Mouse (Mus musculus) liver, embryonic 11.5 days (tissue): ENCODE measurements around the gene Fcna. TPM values are rescaled to one million over a fixed set of nuclear protein-coding genes. Genes with fewer than 3 reads are reported as not detected.

Experiments
- ATAC-seq: fragments of 200-750 bp; cut with Nextera tagmentation; replicated peaks from 2 replicates; pipeline ENCODE4 v1.8.0; 2017; ENCODE audit warnings: moderate number of reproducible peaks, mild to moderate bottlenecking, moderate TSS enrichment, moderate library complexity; ENCODE audit not compliant: low FRiP score
- DNase-seq: peaks from one replicate; pipeline ENCODE4 v3.0.0-alpha.2; 2017; ENCODE audit warnings: low spot score
- H3K27ac ChIP-seq: fragments of 300-500 bp; sonication (generic); 2 replicates; pipeline ENCODE4 v1.5.1; 2014; ENCODE audit warnings: mild to moderate bottlenecking, low read depth, low read length, control low read depth
- H3K27me3 ChIP-seq: fragments of 300-500 bp; sonication (generic); replicated peaks from 2 replicates; pipeline ENCODE4 v1.6.1; 2014; ENCODE audit warnings: low read length, mixed read lengths; ENCODE audit not compliant: control insufficient read depth, insufficient read depth
- H3K36me3 ChIP-seq: fragments of 300-500 bp; sonication (generic); 2 replicates; pipeline ENCODE4 v1.6.1; 2014; ENCODE audit warnings: mild to moderate bottlenecking, low read length, moderate library complexity, mixed read lengths; ENCODE audit not compliant: control insufficient read depth, insufficient read depth
- H3K4me1 ChIP-seq: fragments of 300-500 bp; sonication (generic); replicated peaks from 2 replicates; pipeline ENCODE4 v1.6.1; 2014; ENCODE audit warnings: low read length, mixed read lengths; ENCODE audit not compliant: control insufficient read depth, insufficient read depth
- H3K4me2 ChIP-seq: fragments of 300-500 bp; sonication (generic); 2 replicates; pipeline ENCODE4 v1.6.1; 2014; ENCODE audit warnings: mild to moderate bottlenecking, control low read depth, moderate library complexity
- H3K4me3 ChIP-seq: fragments of 300-500 bp; sonication (generic); 2 replicates; pipeline ENCODE4 v1.5.1; 2014; ENCODE audit warnings: low read depth, low read length, control low read depth
- H3K9ac ChIP-seq: fragments of 300-500 bp; sonication (generic); 2 replicates; pipeline ENCODE4 v1.6.1; 2014; ENCODE audit warnings: low read depth, low read length, control low read depth
- H3K9me3 ChIP-seq: fragments of 300-500 bp; sonication (generic); 2 replicates; pipeline ENCODE4 v1.6.1; 2016; ENCODE audit warnings: low read length, inconsistent platforms, mixed read lengths; ENCODE audit not compliant: control insufficient read depth
- WGBS: fragments of 180-500 bp; shearing (Covaris S2); extraction: QIAGEN DNeasy Blood & Tissue Kit; methylation state at CpG from one replicate; pipeline ENCODE4 v1.1.7; 2014; 5-methylcytosine and 5-hydroxymethylcytosine counted together
- polyA plus RNA-seq: library from polyadenylated mRNA; unstranded; fragments of >200 nt; fragmentation: Nextera tagmentation; extraction: Ambion mirVana; gene quantifications from 2 replicates; pipeline ENCODE4 v1.2.1, GENCODE M21; 2014

The Fcna gene
- polyA plus RNA-seq, 1 experiment from 2014 or later = 33.4 TPM

DNA sequence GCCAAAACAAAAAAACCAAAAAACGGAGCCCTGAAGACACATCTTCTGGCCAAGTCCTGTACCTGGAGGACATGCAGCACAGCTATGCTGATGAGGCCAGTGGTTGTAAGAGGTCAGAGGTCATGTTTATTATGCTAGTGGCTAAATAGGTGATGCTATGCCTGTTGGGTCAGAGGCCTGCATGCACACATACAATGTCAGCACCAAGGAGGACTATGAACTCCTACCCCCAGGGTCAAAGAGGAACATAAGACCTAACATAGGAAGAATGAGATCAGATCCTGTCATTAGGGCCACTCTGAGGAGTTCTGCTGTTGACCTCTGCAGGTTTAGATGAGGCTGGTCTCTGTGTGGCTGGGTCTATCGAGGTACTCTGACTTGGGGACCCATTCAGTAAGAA lies 27.8 kb downstream of the Fcna start:
- Histone ChIP-seq H3K4me3 (no peak overlapping the region), H3K9me3 (no peaks in the 10 kb centered on the region), H3K36me3 (peaks cover 56% of the 10 kb centered on the region), H3K27ac (no peak overlapping the region), H3K9ac (no peak overlapping the region), H3K4me1 (no peaks in the 10 kb centered on the region), H3K4me2 (no peak overlapping the region), H3K27me3 (no peaks in the 10 kb centered on the region)
- ATAC-seq (no peak; the same call in 1 of the 2 replicates), DNase-seq (no peak)
- 84% methylated on average over 2 of the region's 2 CpGs for WGBS

DNA sequence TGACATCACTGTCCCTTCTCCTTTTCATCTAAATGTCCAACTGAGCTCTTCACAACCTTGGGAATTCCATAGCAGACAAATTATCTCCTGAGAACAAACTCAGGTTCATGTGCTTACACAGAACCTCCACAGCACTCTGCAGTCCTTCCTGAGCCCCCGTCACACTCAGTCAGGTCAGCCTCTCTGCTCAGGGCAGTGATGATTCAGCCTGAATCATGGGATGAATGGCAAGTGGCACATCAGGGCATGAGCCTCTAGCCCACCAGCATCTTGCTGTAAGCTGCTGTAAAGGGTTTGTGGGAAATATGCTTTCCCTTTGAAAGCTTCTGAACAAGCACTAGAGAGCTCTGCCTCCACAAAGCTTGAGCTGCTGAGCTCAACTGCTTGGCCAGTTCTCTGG lies 29.1 kb downstream of the Fcna start:
- no peak overlapping the region for H3K4me2 ChIP-seq
- no peak overlapping the region for H3K9ac ChIP-seq
- H3K27ac ChIP-seq = no peak overlapping the region
- no peak for DNase-seq
- 84% methylated on average over 1 of the region's 1 CpGs for WGBS
- H3K36me3 ChIP-seq = peaks cover 61% of the 10 kb centered on the region
- no peak overlapping the region for H3K4me3 ChIP-seq
- no peaks in the 10 kb centered on the region for H3K4me1 ChIP-seq
- no peak for ATAC-seq
- H3K27me3 ChIP-seq = no peaks in the 10 kb centered on the region
- H3K9me3 ChIP-seq = no peaks in the 10 kb centered on the region

DNA sequence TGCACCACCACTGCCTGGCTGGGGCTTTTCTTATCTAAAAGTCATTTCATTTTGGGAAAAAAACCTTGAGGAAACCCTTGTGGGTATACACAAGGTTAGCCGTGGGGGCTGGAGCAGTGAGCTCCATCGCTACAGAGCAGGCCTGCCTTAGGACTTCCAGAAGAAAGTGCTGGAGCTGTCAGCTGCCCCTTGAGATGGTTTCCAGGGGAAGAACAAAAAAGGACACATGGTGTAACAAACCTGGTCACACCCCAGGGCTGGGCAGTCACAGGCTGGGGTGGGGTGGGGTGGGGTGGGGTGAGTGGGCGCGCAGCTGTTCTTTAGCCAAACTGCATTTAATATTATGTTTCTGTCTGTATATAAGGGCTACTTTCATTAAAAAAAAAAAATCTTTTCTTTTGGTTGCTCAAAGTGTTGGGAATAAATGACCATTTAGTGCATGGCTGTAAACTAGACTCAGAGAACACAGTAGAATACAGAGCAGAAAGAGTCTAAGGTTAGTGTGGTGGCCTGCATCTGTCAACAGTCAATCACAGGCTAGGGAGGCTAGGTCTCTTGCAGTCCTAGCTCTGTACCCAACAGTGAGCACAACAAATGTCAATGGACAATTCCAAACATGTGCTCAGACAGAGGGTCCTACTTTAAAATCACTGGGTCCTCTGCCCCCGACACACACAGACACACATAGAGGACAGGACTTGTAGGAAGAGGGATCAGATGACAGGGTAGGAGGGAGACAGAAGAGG lies 30.9 kb downstream of the Fcna start:
- Histone ChIP-seq H3K36me3 (peaks cover 74% of the 10 kb centered on the region), H3K9me3 (no peaks in the 10 kb centered on the region), H3K9ac (no peak overlapping the region), H3K27me3 (no peaks in the 10 kb centered on the region), H3K4me2 (no peak overlapping the region), H3K4me1 (no peaks in the 10 kb centered on the region), H3K27ac (no peak overlapping the region), H3K4me3 (no peak overlapping the region)
- DNase-seq (no peak), ATAC-seq (no peak)
- WGBS = 87% methylated on average over 5 of the region's 5 CpGs

DNA sequence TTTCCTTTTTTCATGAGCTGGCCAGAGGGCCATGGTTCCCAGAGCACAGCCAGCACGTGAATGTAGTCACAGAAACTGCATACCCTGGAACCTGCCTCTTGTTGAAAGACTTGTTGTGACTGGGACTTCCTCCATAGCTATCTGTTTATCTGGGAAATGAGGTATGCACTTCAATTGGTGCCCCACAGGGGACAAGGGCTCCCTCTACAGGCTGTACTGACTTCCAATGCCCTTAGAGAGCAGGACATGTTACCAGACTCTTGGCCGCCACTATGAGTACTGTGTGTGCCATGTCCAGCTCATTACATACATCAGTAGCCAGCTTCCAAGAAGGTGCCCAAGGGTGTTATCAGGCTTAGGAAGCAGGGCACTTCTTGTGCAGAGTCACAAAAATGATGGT lies 36.0 kb downstream of the Fcna start:
- H3K36me3 ChIP-seq = peaks cover 50% of the 10 kb centered on the region
- ATAC-seq (no peak), DNase-seq (no peak)
- no peak overlapping the region for H3K9ac ChIP-seq
- no peaks in the 10 kb centered on the region for H3K27me3 ChIP-seq
- WGBS = 78% methylated on average over 2 of the region's 2 CpGs
- no peak overlapping the region for H3K4me3 ChIP-seq
- no peaks in the 10 kb centered on the region for H3K9me3 ChIP-seq
- no peaks in the 10 kb centered on the region for H3K4me1 ChIP-seq
- H3K27ac ChIP-seq = no peak overlapping the region
- H3K4me2 ChIP-seq = no peak overlapping the region

DNA sequence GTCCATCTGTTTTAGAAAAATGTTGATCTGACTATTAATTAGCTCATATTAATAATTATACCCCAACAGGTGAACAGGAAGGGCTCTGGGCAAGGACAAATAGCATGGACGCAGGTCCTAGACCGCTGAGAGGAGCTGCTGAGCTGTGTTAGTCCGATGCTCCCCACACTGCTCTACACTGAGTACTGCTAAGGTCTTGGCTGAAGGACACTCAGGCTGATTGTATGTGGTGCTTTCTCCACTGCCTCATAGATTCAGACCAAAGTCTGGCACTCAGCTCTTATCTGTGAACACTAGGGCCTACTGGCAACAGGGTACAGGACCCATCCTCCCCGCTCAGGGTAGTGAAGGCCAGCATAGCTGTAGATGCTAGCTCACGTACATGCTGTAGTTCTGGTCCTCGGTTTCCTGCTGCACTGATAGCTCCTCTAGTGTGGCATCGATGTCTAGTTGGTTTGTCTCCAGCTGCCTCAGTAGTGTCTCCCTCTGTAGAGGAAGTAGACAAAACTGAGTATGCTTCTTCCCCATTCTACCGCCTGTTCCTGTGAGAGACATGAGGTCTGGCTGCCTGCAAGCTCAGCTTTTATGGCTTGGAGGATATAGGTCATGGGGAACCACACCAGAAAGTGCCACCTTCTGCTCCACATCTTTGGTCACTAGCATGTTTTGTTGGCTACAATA lies 39.5 kb downstream of the Fcna start:
- Histone ChIP-seq H3K27ac (no peak overlapping the region), H3K27me3 (no peaks in the 10 kb centered on the region), H3K9ac (no peak overlapping the region), H3K4me3 (no peak overlapping the region), H3K4me1 (no peaks in the 10 kb centered on the region), H3K36me3 (peaks cover 35% of the 10 kb centered on the region), H3K9me3 (no peaks in the 10 kb centered on the region), H3K4me2 (no peak overlapping the region)
- ATAC-seq (no peak), DNase-seq (no peak)
- 85% methylated on average over 8 of the region's 8 CpGs for WGBS

DNA sequence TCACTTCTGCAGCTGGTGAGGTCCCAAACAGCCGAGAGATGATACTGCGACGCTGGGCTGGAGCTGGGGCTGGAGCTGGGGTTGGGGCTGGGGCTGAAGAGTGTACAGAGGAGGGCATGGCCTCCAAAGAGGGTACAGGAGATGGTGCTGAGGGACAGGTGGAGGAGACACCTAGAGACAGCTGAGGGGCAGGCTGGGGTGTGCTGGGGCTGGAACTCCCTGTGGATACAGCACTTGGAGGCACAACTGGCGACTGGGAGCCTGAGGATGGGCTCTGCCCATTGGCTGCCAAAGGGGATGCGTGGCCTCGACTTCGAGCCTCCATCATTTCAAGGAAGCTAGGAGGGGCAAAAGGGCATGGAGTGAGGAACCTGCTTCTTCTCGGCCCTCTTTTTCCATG lies 40.5 kb downstream of the Fcna start:
- Histone ChIP-seq H3K4me2 (no peak overlapping the region), H3K27ac (no peak overlapping the region), H3K9me3 (no peaks in the 10 kb centered on the region), H3K4me1 (peaks cover 9% of the 10 kb centered on the region), H3K9ac (no peak overlapping the region), H3K4me3 (no peak overlapping the region), H3K27me3 (no peaks in the 10 kb centered on the region), H3K36me3 (peaks cover 26% of the 10 kb centered on the region)
- ATAC-seq = no peak
- no peak for DNase-seq
- WGBS = 91% methylated on average over 8 of the region's 8 CpGs

DNA sequence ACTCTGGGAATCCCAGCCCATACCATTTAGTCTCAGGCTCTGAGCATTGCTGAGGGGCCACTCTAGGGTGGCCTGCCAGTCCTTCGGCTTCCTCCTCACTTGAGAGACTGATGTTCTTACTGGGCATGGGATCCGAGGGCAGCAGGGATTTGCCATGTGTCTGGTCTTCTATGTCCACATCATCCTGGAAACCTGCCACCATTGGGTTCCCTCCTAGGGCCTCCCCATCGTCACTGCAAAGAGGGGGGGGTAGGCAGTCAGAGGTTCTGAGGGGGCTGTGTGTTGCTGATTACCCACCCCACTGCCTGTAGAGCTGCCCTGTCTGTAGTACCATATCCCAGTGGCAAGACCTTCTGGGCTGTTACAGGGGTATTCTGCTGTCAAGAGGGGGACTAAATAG lies 42.2 kb downstream of the Fcna start:
- no peak for DNase-seq
- Histone ChIP-seq H3K36me3 (peaks cover 19% of the 10 kb centered on the region), H3K27me3 (peaks cover 6% of the 10 kb centered on the region), H3K4me2 (no peak overlapping the region), H3K4me1 (peaks cover 19% of the 10 kb centered on the region), H3K9ac (no peak overlapping the region), H3K27ac (no peak overlapping the region), H3K9me3 (no peaks in the 10 kb centered on the region), H3K4me3 (no peak overlapping the region)
- WGBS = 87% methylated on average over 3 of the region's 3 CpGs
- no peak for ATAC-seq

DNA sequence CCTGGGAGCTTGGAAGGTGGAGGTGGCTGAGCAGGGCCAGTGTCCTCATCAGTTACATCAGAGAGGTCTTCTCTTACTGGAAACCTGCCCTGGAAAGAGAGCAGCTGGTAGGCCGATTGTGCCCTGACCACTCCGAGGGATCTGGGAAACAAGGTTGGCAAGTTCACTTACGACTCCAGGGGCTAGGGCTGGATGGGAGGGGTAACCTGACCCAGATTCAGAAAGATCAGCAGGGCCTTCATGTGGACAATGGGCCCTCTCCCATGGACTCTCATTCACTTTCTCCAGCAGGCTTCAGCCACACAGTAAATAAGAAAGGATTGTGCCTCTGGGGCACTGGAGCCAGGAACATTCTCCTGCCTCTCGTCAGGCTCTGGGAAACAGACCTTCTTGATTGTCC lies 43.0 kb downstream of the Fcna start:
- DNase-seq = no peak

DNA sequence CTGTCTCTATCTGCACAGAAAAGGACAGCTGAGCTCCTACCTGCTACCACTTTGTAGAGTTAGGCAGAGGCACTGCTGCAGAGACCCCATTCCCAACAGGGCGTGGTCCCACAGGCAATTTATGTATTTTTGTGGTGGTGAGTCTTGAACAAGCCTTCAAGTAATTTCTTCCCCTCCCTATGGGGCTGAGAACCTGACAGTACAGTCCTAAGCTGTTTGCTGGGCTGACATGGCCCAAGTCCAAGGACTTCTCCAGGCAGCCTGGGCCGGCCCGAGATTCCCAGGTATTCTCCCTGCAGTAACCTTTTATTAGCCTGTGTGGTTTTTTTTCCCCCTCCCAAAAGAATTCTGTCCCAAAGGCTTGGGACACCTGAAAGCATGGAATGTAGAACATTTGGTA lies 43.7 kb downstream of the Fcna start:
- Histone ChIP-seq H3K9ac (no peak overlapping the region), H3K36me3 (peaks cover 14% of the 10 kb centered on the region), H3K27me3 (peaks cover 21% of the 10 kb centered on the region), H3K4me2 (no peak overlapping the region), H3K27ac (no peak overlapping the region), H3K9me3 (no peaks in the 10 kb centered on the region), H3K4me1 (peaks cover 23% of the 10 kb centered on the region), H3K4me3 (no peak overlapping the region)
- no peak for DNase-seq
- ATAC-seq = no peak
- WGBS = 94% methylated on average over 3 of the region's 3 CpGs

More for the DNA sequence above, 43.0 kb downstream of the Fcna start:
- 86% methylated on average over 4 of the region's 4 CpGs for WGBS
- H3K4me3 ChIP-seq = no peak overlapping the region
- peaks cover 19% of the 10 kb centered on the region for H3K4me1 ChIP-seq
- H3K27me3 ChIP-seq = peaks cover 14% of the 10 kb centered on the region
- H3K9me3 ChIP-seq = no peaks in the 10 kb centered on the region
- no peak overlapping the region for H3K4me2 ChIP-seq
- no peak overlapping the region for H3K27ac ChIP-seq
- H3K36me3 ChIP-seq = peaks cover 14% of the 10 kb centered on the region
- ATAC-seq = no peak
- H3K9ac ChIP-seq = no peak overlapping the region
